Mouse (Mus musculus): ENCODE measurements around the gene Itga1. TPM values are rescaled to one million over a fixed set of nuclear protein-coding genes. Genes with fewer than 3 reads are reported as not detected.

Gene Itga1
- polyA plus RNA-seq, 1 experiment from 2014 or later = 59.2 TPM

GRCm38 (mm10) chr13:115102754-115103153 lies 990 bp upstream of the Itga1 start:
- ChIA-PET POLR2A (interaction anchor here (0.7 to 3.5 kb wide), 2 partner anchors 12 to 32 kb away, joined by 4 to 19 read pairs; partner anchors contain the start of gene Pelo), CTCF (interaction anchor here (0.9 kb wide), 1 partner anchor 115 kb away, joined by 3 read pairs; no protein-coding TSS in a partner anchor)
- no peaks in the 10 kb centered on the region for H3K27me3 ChIP-seq
- ATAC-seq = no peak
- no peak for TF ChIP-seq CTCF (IDR thresholded peaks at IDR 0.05)
- in situ Hi-C loops (cut with MboI; ENCODE audit: low pct_unique_long_range_greater_than_20kb) = loop anchor here (25.0 kb wide), 1 partner anchor 1610 kb away; no protein-coding TSS in a partner anchor
- DNase-seq (ENCODE audit: low read depth, low spot score) = no peak

GRCm38 (mm10) chr13:115100381-115101177 lies 1.2 kb downstream of the Itga1 start:
- ATAC-seq (no peak), DNase-seq (ENCODE audit: low read depth, low spot score) (no peak)
- in situ Hi-C loops (cut with MboI; ENCODE audit: low pct_unique_long_range_greater_than_20kb) = loop anchor here (25.0 kb wide), 1 partner anchor 1612 kb away; no protein-coding TSS in a partner anchor
- H3K27me3 ChIP-seq = no peaks in the 10 kb centered on the region
- ChIA-PET POLR2A (interaction anchor here (1.0 to 3.5 kb wide), 2 partner anchors 10 to 38 kb away, joined by 3 to 19 read pairs; partner anchors contain the start of gene Pelo), CTCF (interaction anchor here (0.7 to 1.5 kb wide), 10 partner anchors 9 to 120 kb away, joined by 3 to 9 read pairs (median 3); partner anchors contain the start of gene Pelo)
- TF ChIP-seq CTCF (IDR thresholded peaks at IDR 0.05) = no peak

- H3K27me3 ChIP-seq = no peaks in the 10 kb centered on the region
- no peak for TF ChIP-seq CTCF (IDR thresholded peaks at IDR 0.05)
- DNase-seq (ENCODE audit: low read depth, low spot score) = no peak
- no peak for ATAC-seq
- in situ Hi-C loops (cut with MboI; ENCODE audit: low pct_unique_long_range_greater_than_20kb) = loop anchor here (10.0 kb wide), 1 partner anchor 65 kb away; no protein-coding TSS in a partner anchor
- CTCF ChIA-PET = interaction anchor here (1.1 to 1.5 kb wide), 2 partner anchors 10 to 119 kb away, joined by 3 to 9 read pairs; no protein-coding TSS in a partner anchor
- POLR2A ChIA-PET = interaction anchor here (3.5 kb wide), 1 partner anchor 9 kb away, joined by 19 read pairs; the partner anchor contains the start of gene Pelo
Observed at GRCm38 (mm10) chr13:115099381-115099780, 2.4 kb downstream of the Itga1 start.

- no peaks in the 10 kb centered on the region for H3K27me3 ChIP-seq
- DNase-seq (ENCODE audit: low read depth, low spot score) (no peak), ATAC-seq (no peak)
- ChIA-PET POLR2A (interaction anchor here (0.6 kb wide), 1 partner anchor 37 kb away, joined by 3 read pairs; no protein-coding TSS in a partner anchor), CTCF (interaction anchor here (1.2 to 1.5 kb wide), 2 partner anchors 104 to 109 kb away, joined by 3 read pairs; no protein-coding TSS in a partner anchor)
- no peak for TF ChIP-seq CTCF (IDR thresholded peaks at IDR 0.05)
- in situ Hi-C loops (cut with MboI; ENCODE audit: low pct_unique_long_range_greater_than_20kb) = loop anchor here (10.0 kb wide), 1 partner anchor 63 kb away; no protein-coding TSS in a partner anchor
Observed at GRCm38 (mm10) chr13:115098227-115098626, 3.5 kb downstream of the Itga1 start.

- ChIA-PET POLR2A (no interaction called here), CTCF (interaction anchor here (0.7 to 1.5 kb wide), 2 partner anchors 58 to 108 kb away, joined by 3 to 4 read pairs; no protein-coding TSS in a partner anchor)
- ATAC-seq (no peak), DNase-seq (ENCODE audit: low read depth, low spot score) (no peak)
- H3K27me3 ChIP-seq = no peaks in the 10 kb centered on the region
- no peak for TF ChIP-seq CTCF (IDR thresholded peaks at IDR 0.05)
- in situ Hi-C loops (cut with MboI; ENCODE audit: low pct_unique_long_range_greater_than_20kb) = loop anchor here (10.0 kb wide), 1 partner anchor 62 kb away; no protein-coding TSS in a partner anchor
Observed at GRCm38 (mm10) chr13:115096965-115097364, 4.8 kb downstream of the Itga1 start.

GRCm38 (mm10) chr13:115096216-115096615 lies 5.5 kb downstream of the Itga1 start:
- no peak for DNase-seq (ENCODE audit: low read depth, low spot score)
- in situ Hi-C loops (cut with MboI; ENCODE audit: low pct_unique_long_range_greater_than_20kb) = loop anchor here (10.0 kb wide), 1 partner anchor 61 kb away; no protein-coding TSS in a partner anchor
- no peak for ATAC-seq
- no peaks in the 10 kb centered on the region for H3K27me3 ChIP-seq
- TF ChIP-seq CTCF (IDR thresholded peaks at IDR 0.05) = no peak
- POLR2A ChIA-PET = interaction anchor here (0.5 kb wide), 1 partner anchor 40 kb away, joined by 3 read pairs; no protein-coding TSS in a partner anchor
- CTCF ChIA-PET = interaction anchor here (0.7 to 1.5 kb wide), 4 partner anchors 14 to 75 kb away, joined by 3 to 4 read pairs (median 4); no protein-coding TSS in a partner anchor

- no peaks in the 10 kb centered on the region for H3K27me3 ChIP-seq
- TF ChIP-seq CTCF (IDR thresholded peaks at IDR 0.05) = no peak
- ATAC-seq = no peak
- POLR2A ChIA-PET = no interaction called here
- DNase-seq (ENCODE audit: low read depth, low spot score) = no peak
- in situ Hi-C loops (cut with MboI; ENCODE audit: low pct_unique_long_range_greater_than_20kb) = loop anchor here (10.0 kb wide), 1 partner anchor 61 kb away; no protein-coding TSS in a partner anchor
- CTCF ChIA-PET = interaction anchor here (0.9 to 1.5 kb wide), 5 partner anchors 15 to 76 kb away, joined by 3 to 6 read pairs (median 4); no protein-coding TSS in a partner anchor
Observed at GRCm38 (mm10) chr13:115095392-115095791, 6.4 kb downstream of the Itga1 start.

GRCm38 (mm10) chr13:115091511-115091910 lies 10.3 kb downstream of the Itga1 start:
- POLR2A ChIA-PET = interaction anchor here (0.7 to 3.4 kb wide), 2 partner anchors 9 to 20 kb away, joined by 3 to 19 read pairs; partner anchors contain the start of genes Gm49395 and Itga1
- ATAC-seq (no peak), DNase-seq (ENCODE audit: low read depth, low spot score) (no peak)
- TF ChIP-seq CTCF (IDR thresholded peaks at IDR 0.05) = no peak
- in situ Hi-C loops (cut with MboI; ENCODE audit: low pct_unique_long_range_greater_than_20kb) = loop anchor here (5.0 to 10.0 kb wide), 2 partner anchors 57 to 89 kb away; no protein-coding TSS in a partner anchor
- CTCF ChIA-PET = interaction anchor here (2.2 kb wide), 1 partner anchor 12 kb away, joined by 10 read pairs; no protein-coding TSS in a partner anchor
- H3K27me3 ChIP-seq = no peaks in the 10 kb centered on the region

- no peak for TF ChIP-seq CTCF (IDR thresholded peaks at IDR 0.05)
- DNase-seq (ENCODE audit: low read depth, low spot score) (no peak), ATAC-seq (no peak)
- in situ Hi-C loops (cut with MboI; ENCODE audit: low pct_unique_long_range_greater_than_20kb) = loop anchor here (5.0 to 10.0 kb wide), 2 partner anchors 56 to 89 kb away; no protein-coding TSS in a partner anchor
- POLR2A ChIA-PET = interaction anchor here (3.4 kb wide), 1 partner anchor 10 kb away, joined by 19 read pairs; the partner anchor contains the start of genes Gm49395 and Itga1
- CTCF ChIA-PET = interaction anchor here (2.2 kb wide), 1 partner anchor 12 kb away, joined by 10 read pairs; no protein-coding TSS in a partner anchor
- H3K27me3 ChIP-seq = no peaks in the 10 kb centered on the region
Observed at GRCm38 (mm10) chr13:115090977-115091445, 10.8 kb downstream of the Itga1 start.

Measured in Patski (cell line).